Mouse (Mus musculus) cerebellum, adult 11 months (tissue): ENCODE data around the gene Pycr2.
"Not testable (repeated sequence)": the region's sequence is repeated elsewhere in the genome, so short reads cannot be mapped to it uniquely, and the experiment has no call there.

Source experiments
- DNase-seq: peaks from one replicate; pipeline ENCODE4 v3.0.0; 2022

Pycr2 gene

DNA sequence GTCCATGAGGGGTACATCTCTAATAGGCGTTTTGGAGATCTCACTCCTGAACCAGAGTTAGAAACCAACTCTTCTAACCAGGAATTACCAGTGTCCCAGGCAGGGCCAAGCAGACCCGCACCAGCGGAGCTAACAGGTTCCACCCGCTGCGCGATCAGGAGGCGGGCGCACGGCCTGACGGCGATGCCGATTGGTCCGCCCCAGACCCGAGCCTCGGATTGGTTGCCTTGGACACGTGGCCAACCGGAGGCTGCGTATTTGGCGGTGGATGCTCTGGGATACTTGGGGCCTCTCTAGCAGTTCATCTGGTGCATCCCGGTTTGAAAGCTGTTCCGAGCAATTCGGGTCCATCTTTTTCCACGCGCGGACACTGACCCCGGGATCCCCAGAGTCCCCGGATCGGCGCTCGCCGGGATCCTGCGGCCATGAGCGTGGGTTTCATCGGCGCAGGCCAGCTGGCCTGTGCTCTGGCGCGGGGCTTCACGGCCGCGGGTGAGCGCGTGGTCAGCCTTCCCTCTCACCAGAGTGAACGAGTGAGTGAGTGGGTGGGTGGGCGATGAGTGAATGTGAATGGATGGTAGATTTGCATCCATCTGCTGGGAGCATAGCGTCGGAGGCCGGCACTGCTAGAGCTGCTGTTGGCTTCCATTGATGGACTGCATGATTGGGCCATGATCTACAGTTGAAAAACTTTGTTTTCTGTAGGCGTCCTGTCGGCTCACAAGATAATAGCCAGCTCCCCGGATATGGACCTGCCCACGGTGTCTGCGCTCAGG is at the start of gene Pycr2:
Gene Pycr2 (plus strand): TSS at position 255 of the 776 bp plus-strand sequence.
- peak; percentile 89 for DNase-seq

- no peak for DNase-seq
Measured at GRCm38 (mm10) chr1:180858763-180859162, 45.3 kb upstream of the Pycr2 start.

GRCm38 (mm10) chr1:180860030-180860429 is 44.1 kb upstream of the Pycr2 start:
- no peak for DNase-seq

- DNase-seq: no peak
Measured at GRCm38 (mm10) chr1:180863606-180864005, 40.5 kb upstream of the Pycr2 start.

DNA sequence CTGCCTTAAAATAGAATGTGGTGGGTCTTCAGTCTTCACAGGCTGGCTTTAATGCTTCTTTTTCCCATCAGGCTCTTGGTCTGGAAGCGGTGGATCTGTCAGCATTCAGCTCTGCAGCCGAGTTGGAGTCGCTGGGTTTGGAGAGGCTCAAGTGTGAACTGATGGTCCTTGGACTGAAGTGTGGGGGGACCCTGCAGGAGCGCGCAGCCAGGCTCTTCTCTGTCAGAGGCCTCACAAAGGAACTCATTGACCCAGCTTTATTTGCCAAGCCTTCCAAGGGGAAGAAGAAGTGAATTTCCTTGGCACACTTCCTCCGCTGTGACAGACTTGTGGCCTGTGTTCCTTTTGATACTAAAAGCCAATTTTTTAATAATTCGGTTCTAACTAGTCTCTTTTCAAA is 38.1 kb upstream of the Pycr2 start:
- DNase-seq: no peak

DNA sequence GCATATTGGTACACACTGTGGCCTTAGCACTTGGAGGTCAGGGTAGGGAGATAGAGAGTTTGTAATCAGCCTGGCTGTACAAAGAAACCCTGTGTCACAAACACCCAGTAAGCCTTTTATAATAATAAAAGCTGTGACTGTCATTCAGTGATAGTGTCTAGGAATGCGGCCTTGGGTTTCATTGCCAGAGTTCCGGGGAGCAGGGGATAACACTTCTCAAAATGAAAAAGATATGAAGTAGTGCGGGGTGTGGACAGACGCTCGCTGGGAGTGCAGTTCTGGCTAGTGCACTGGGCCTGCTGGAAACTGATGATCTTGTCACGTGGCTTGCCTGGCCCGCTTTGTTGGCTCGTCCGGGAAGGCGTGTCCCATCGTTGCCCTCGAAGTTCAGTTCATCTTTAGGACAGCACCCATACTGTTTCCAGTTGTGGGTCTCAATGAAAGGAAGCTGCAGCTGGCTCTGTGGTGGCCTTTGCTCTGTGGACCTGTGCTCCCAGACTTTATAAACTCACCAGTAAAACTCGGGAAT is 33.9 kb upstream of the Pycr2 start:
- no peak for DNase-seq

- peak; percentile 26 for DNase-seq
Measured at GRCm38 (mm10) chr1:180873861-180874484, 30.1 kb upstream of the Pycr2 start.

GRCm38 (mm10) chr1:180874615-180875014 is 29.5 kb upstream of the Pycr2 start:
- no peak for DNase-seq

DNA sequence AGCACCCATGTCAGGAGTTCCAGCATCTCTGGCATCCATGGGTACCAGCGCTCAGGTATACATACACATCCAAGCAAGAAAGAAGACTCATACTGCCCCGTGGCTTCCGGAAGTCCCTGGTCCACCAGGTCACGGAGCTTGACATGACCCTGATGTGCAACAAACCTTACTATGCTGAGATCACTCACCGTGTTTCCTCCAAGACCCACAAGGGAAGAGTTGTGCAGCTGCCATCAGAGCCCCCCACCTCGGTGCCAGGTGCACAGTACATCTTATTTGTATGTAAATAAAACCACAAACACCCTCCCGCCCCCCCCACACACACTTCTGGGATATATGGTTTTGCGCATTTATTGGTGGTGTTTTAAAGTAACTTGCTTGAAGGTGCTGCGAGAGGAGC is 29.0 kb upstream of the Pycr2 start:
- no peak for DNase-seq

DNA sequence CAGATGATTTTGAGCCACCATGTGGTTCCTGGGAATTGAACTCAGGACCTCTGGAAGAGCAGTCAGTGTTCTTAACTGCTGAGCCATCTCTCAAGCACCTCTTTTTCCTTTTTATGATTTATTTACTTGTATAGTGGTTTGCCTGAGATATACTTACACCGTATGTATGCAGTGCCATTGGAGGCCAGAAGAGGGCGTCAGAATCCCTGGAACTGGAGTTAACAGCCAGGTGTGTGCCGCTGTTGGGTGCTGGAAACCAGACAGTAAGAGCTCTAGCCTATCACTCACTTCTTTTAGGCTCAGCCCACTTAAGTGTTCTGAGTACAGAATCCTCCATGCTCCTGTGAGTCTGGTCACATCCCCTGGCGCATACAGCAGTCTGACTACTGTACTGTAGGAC is 26.6 kb upstream of the Pycr2 start:
- no peak for DNase-seq

GRCm38 (mm10) chr1:180881768-180882167 is 22.3 kb upstream of the Pycr2 start:
- no peak for DNase-seq

GRCm38 (mm10) chr1:180883731-180884130 is 20.4 kb upstream of the Pycr2 start:
- DNase-seq: no peak

- DNase-seq: no peak
Measured at GRCm38 (mm10) chr1:180884484-180884883, 19.6 kb upstream of the Pycr2 start.

- DNase-seq: no peak
Measured at GRCm38 (mm10) chr1:180888556-180889042, 15.5 kb upstream of the Pycr2 start.

- no peak for DNase-seq
Measured at GRCm38 (mm10) chr1:180889172-180889571, 14.9 kb upstream of the Pycr2 start.

DNA sequence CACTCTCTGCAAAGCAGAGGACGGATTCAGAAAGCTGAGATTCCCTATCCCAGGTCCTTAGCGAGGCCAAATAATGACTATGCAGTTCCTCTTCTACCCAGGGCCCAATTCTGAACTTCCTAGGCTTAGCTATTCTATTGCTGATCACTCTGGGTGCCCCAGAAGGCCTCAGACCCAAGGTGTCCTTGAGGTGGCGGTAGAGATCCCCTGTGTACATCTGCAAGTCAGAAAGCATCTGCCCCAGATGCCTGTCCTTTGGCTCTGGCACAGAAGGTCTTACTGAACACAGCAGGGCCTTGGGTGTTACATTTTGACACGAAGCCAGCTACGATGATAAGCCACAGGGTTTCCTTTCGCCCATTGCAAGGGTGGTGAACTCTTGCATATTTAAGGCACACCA is 14.3 kb upstream of the Pycr2 start:
- DNase-seq: no peak

DNA sequence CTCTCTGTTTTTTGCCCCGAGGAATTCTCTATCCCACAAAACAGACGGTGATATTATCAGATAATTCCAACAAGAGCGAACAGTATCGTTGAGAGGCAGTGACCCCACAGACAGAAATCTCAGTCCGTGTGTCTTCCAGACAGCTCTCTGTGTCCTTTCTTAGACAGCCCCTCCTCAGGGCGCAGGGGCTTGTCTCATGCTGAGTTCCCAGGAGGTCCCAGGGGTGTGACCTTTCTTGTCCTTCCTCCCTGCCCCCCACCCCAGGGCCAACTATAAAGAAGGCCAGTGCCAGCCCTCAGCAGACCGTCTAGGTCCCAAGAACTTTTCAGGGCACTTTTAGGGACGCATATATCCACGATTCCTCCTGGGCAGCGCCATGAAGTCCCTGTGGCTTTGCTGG is 11.3 kb upstream of the Pycr2 start, which contains the start of gene Lefty2:
Gene Lefty2 (plus strand): TSS at position 301 of the 400 bp plus-strand sequence.
- no peak for DNase-seq

GRCm38 (mm10) chr1:180894088-180894987 is 9.8 kb upstream of the Pycr2 start:
- DNase-seq: not testable (repeated sequence)

GRCm38 (mm10) chr1:180901107-180901506 is 3.0 kb upstream of the Pycr2 start:
- DNase-seq: no peak

GRCm38 (mm10) chr1:180902915-180903314 is 1.2 kb upstream of the Pycr2 start:
- no peak for DNase-seq

GRCm38 (mm10) chr1:180903666-180904038 is 441 bp upstream of the Pycr2 start:
- no peak for DNase-seq

- no peak for DNase-seq
Measured at GRCm38 (mm10) chr1:180904815-180905080, 655 bp downstream of the Pycr2 start.

DNA sequence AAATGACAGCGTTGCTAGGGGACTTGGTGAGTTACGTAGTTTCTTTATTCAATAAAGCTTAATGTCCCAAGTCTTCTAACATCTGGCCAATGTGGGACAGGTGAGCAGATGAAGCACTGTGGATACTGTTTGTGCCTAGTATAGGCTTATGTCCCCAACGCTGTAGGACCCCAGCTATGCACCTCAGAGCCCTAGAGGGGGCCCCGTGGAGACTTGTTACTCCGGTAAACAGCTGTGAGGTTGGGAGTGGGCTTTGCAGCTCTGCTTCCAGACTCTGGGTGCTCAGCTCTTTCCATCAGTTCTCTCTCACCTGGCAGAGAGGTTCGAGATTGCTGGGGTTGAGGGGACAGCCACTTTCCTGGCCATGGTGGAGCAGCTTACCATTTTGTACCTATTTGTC is 1.2 kb downstream of the Pycr2 start:
- DNase-seq: no peak
